Mouse (Mus musculus): ENCODE measurements around the gene Harbi1.
"Not testable (repeated sequence)": the region's sequence is repeated elsewhere in the genome, so short reads cannot be mapped to it uniquely, and the experiment has no call there.

Harbi1 gene

GRCm38 (mm10) chr2:91714921-91715320, 4.3 kb downstream of the Harbi1 start:
- DNase-seq (ENCODE audit: low read depth) = no peak

- no peak for DNase-seq (ENCODE audit: low read depth)
Measured at GRCm38 (mm10) chr2:91718276-91718675, 7.6 kb downstream of the Harbi1 start.

- DNase-seq (ENCODE audit: low read depth) = no peak
Measured at GRCm38 (mm10) chr2:91723382-91723781, 12.7 kb downstream of the Harbi1 start.

GRCm38 (mm10) chr2:91723951-91724350, 13.3 kb downstream of the Harbi1 start:
- DNase-seq (ENCODE audit: low read depth) = no peak

GRCm38 (mm10) chr2:91724716-91725115, 14.1 kb downstream of the Harbi1 start:
- DNase-seq (ENCODE audit: low read depth) = peak; percentile 21

GRCm38 (mm10) chr2:91725476-91725875, 14.8 kb downstream of the Harbi1 start:
- not testable (repeated sequence) for DNase-seq (ENCODE audit: low read depth)

- DNase-seq (ENCODE audit: low read depth) = no peak
Measured at GRCm38 (mm10) chr2:91727011-91727410, 16.4 kb downstream of the Harbi1 start.

GRCm38 (mm10) chr2:91729571-91729970, 18.9 kb downstream of the Harbi1 start:
- no peak for DNase-seq (ENCODE audit: low read depth)

GRCm38 (mm10) chr2:91729971-91730821, 19.5 kb downstream of the Harbi1 start, which contains the start of gene Ambra1:
Gene Ambra1 (plus strand): TSS chr2:91730134.
- peak; percentile 92 for DNase-seq (ENCODE audit: low read depth)

GRCm38 (mm10) chr2:91735221-91735620, 24.6 kb downstream of the Harbi1 start:
- no peak for DNase-seq (ENCODE audit: low read depth)

- DNase-seq (ENCODE audit: low read depth) = no peak
Measured at GRCm38 (mm10) chr2:91739586-91739985, 28.9 kb downstream of the Harbi1 start.

- DNase-seq (ENCODE audit: low read depth) = no peak
Measured at GRCm38 (mm10) chr2:91744686-91745085, 34.0 kb downstream of the Harbi1 start.

GRCm38 (mm10) chr2:91749811-91750261, 39.2 kb downstream of the Harbi1 start:
- DNase-seq (ENCODE audit: low read depth) = no peak

All from 416B (cell line).